Mouse (Mus musculus) spleen, adult 2 months (tissue): ENCODE data around the gene Rbms3. TPM values are rescaled to one million over a fixed set of nuclear protein-coding genes. Genes with fewer than 3 reads are reported as not detected.

ENCODE experiments used
- DNase-seq, 2 experiments: peaks; one replicate each; pipeline versions ENCODE4 v3.0.0 to v3.0.0-alpha.2; 2012 to 2021; ENCODE audit warnings: low spot score in 2 of 2, low read depth in 1 of 2
- H3K27ac ChIP-seq: fragments of 200-500 bp; 2 replicates; pipeline ENCODE4 v1.5.1; 2012; ENCODE audit warnings: low read length, inconsistent platforms; ENCODE audit not compliant: insufficient read depth
- H3K27me3 ChIP-seq: fragments of 200-500 bp; 2 replicates; pipeline ENCODE4 v1.6.1; 2012; ENCODE audit warnings: mild to moderate bottlenecking, moderate library complexity, low read length, inconsistent platforms; ENCODE audit not compliant: control insufficient read depth, insufficient read depth
- H3K36me3 ChIP-seq: fragments of 200-500 bp; 2 replicates; pipeline ENCODE4 v1.6.1; 2012; ENCODE audit warnings: mild to moderate bottlenecking, low read length, inconsistent platforms; ENCODE audit not compliant: control insufficient read depth, insufficient read depth
- H3K4me1 ChIP-seq: fragments of 200-500 bp; 2 replicates; pipeline ENCODE4 v1.6.1; 2011; ENCODE audit warnings: inconsistent platforms; ENCODE audit not compliant: control insufficient read depth, insufficient read depth, insufficient read length
- H3K4me3 ChIP-seq: fragments of 200-500 bp; 2 replicates; pipeline ENCODE4 v1.5.1; 2011; ENCODE audit warnings: mild to moderate bottlenecking, inconsistent platforms; ENCODE audit not compliant: insufficient read depth, insufficient read length; ENCODE audit errors: extremely low read depth
- CTCF ChIP-seq: fragments of 200-500 bp; IDR thresholded peaks from 2 replicates; pipeline ENCODE4 v1.5.1; 2011; ENCODE audit warnings: mild to moderate bottlenecking, inconsistent platforms; ENCODE audit not compliant: insufficient read depth, insufficient read length, insufficient replicate concordance; ENCODE audit errors: extremely low read depth
- POLR2A ChIP-seq: fragments of 200-500 bp; IDR thresholded peaks from 2 replicates; pipeline ENCODE4 v1.6.1; 2011; ENCODE audit warnings: low read depth, low read length, inconsistent platforms
- WGBS: fragments of 180-500 bp; shearing (Covaris S2); methylation state at CpG from one replicate; pipeline ENCODE4 v1.1.7; 2018; 5-methylcytosine and 5-hydroxymethylcytosine counted together
- polyA plus RNA-seq: library from polyadenylated mRNA; depleted of rRNA; stranded (reverse); fragments of >200 nt; gene quantifications from 2 replicates; pipeline ENCODE4 v1.2.3, GENCODE M21; 2012

Gene Rbms3
- polyA plus RNA-seq, 1 experiment, result 6.8 TPM

GRCm38 (mm10) chr9:117222741-117223140, 407.0 kb downstream of the Rbms3 start:
- WGBS, result 84% methylated on average over 8 of the region's 8 CpGs
- DNase-seq, result no peak
- Histone ChIP-seq H3K36me3 (no peaks in the 10 kb centered on the region), H3K27ac (no peak overlapping the region), H3K4me3 (no peak overlapping the region), H3K27me3 (no peaks in the 10 kb centered on the region), H3K4me1 (no peaks in the 10 kb centered on the region)
- TF ChIP-seq POLR2A (no peak), CTCF (no peak)

GRCm38 (mm10) chr9:117221481-117221880, 408.2 kb downstream of the Rbms3 start:
- DNase-seq, result no peak
- no peak for TF ChIP-seq CTCF
- TF ChIP-seq POLR2A, result no peak
- WGBS, result 76% methylated on average over 4 of the region's 4 CpGs
- Histone ChIP-seq H3K36me3 (no peaks in the 10 kb centered on the region), H3K27ac (no peak overlapping the region), H3K4me3 (no peak overlapping the region), H3K27me3 (no peaks in the 10 kb centered on the region), H3K4me1 (no peaks in the 10 kb centered on the region)

GRCm38 (mm10) chr9:117216026-117216755, 413.5 kb downstream of the Rbms3 start:
- no peaks in the 10 kb centered on the region for H3K27me3 ChIP-seq
- H3K4me3 ChIP-seq, result no peak overlapping the region
- no peaks in the 10 kb centered on the region for H3K36me3 ChIP-seq
- no peak for DNase-seq
- no peaks in the 10 kb centered on the region for H3K4me1 ChIP-seq
- 92% methylated on average over 9 of the region's 9 CpGs for WGBS
- TF ChIP-seq POLR2A (no peak), CTCF (no peak)
- no peak overlapping the region for H3K27ac ChIP-seq

GRCm38 (mm10) chr9:117212023-117212422, 417.7 kb downstream of the Rbms3 start:
- Histone ChIP-seq H3K27me3 (no peaks in the 10 kb centered on the region), H3K4me3 (no peak overlapping the region), H3K27ac (no peak overlapping the region), H3K36me3 (no peaks in the 10 kb centered on the region), H3K4me1 (no peaks in the 10 kb centered on the region)
- WGBS, result 67% methylated on average over 4 of the region's 4 CpGs
- TF ChIP-seq CTCF, result no peak
- TF ChIP-seq POLR2A, result no peak
- no peak for DNase-seq

- TF ChIP-seq POLR2A (no peak), CTCF (no peak)
- no peaks in the 10 kb centered on the region for H3K4me1 ChIP-seq
- WGBS, result 76% methylated on average over 2 of the region's 2 CpGs
- DNase-seq, result no peak
- no peaks in the 10 kb centered on the region for H3K27me3 ChIP-seq
- H3K27ac ChIP-seq, result no peak overlapping the region
- H3K4me3 ChIP-seq, result no peak overlapping the region
- H3K36me3 ChIP-seq, result no peaks in the 10 kb centered on the region
Observed at GRCm38 (mm10) chr9:117210344-117210743, 419.4 kb downstream of the Rbms3 start.

- no peak for TF ChIP-seq POLR2A
- TF ChIP-seq CTCF, result no peak
- Histone ChIP-seq H3K4me3 (no peak overlapping the region), H3K4me1 (no peaks in the 10 kb centered on the region), H3K27ac (no peak overlapping the region), H3K27me3 (no peaks in the 10 kb centered on the region), H3K36me3 (no peaks in the 10 kb centered on the region)
- DNase-seq, result no peak
- 70% methylated on average over 6 of the region's 6 CpGs for WGBS
Observed at GRCm38 (mm10) chr9:117205395-117205794, 424.3 kb downstream of the Rbms3 start.

- 91% methylated on average over 7 of the region's 7 CpGs for WGBS
- no peak for TF ChIP-seq POLR2A
- DNase-seq, result no peak
- H3K4me3 ChIP-seq, result no peak overlapping the region
- H3K27me3 ChIP-seq, result no peaks in the 10 kb centered on the region
- H3K27ac ChIP-seq, result no peak overlapping the region
- H3K36me3 ChIP-seq, result no peaks in the 10 kb centered on the region
- no peaks in the 10 kb centered on the region for H3K4me1 ChIP-seq
Observed at GRCm38 (mm10) chr9:117200067-117200658, 429.6 kb downstream of the Rbms3 start.
